In the genomic region with DNA sequence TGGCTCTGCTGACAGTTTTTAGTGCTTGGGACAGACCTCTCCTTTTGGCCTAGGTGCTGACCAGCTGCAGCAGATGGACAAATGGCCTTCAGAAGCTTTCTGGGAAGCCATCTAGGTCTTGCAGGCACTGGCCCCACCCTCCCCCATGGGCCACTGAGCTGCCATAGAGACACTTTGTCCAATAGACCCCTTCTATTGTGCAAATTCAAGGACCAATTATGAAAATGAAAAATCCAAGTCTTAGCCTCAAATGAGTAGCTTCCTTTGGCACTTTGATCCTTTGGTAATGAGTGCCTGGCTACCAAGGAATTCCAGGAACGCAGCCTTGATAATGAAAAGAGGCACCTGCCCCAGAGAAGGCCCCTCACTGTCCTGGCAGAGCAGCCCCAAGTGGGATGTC, we compare ENCODE assay signal across 26 mouse cellular contexts. TPM values are rescaled to one million over a fixed set of nuclear protein-coding genes. Genes with fewer than 3 reads are reported as not detected.
"Had no signal": no experiment of that assay in that cellular context is flagged by ENCODE, and none has a peak within 500 bp of the region (broad histone marks: within the 10 kb centered on the region; RNA-seq: fewer than 3 reads in every experiment).

No protein-coding gene starts in this region.

- H3K4me1 ChIP-seq: neural tube, embryonic 13.5 days; neural tube, embryonic 15.5 days had no signal

- H3K4me2 ChIP-seq: lung, embryonic 14.5 days; midbrain, embryonic 12.5 days; neural tube, embryonic 13.5 days; neural tube, embryonic 15.5 days had no signal

- DNase-seq: lung, adult 18-20 months; lung, embryonic 14.5 days; lung, postnatal 10 days; lung, postnatal 4 days; midbrain, embryonic 14.5 days; right cerebral cortex, adult 18-20 months; right cerebral cortex, postnatal 25 days; right cerebral cortex, postnatal 4 days; spleen, adult 18-20 months; thymus, adult 18-20 months; thymus, postnatal 14 days; thymus, postnatal 36 days had no signal

- ATAC-seq: midbrain, embryonic 16.5 days had no signal

- H3K27ac ChIP-seq: midbrain, embryonic 10.5 days; midbrain, embryonic 12.5 days; neural tube, embryonic 13.5 days; neural tube, embryonic 15.5 days had no signal

- H3K4me3 ChIP-seq: midbrain, embryonic 10.5 days; midbrain, embryonic 12.5 days; myocyte; neural tube, embryonic 13.5 days; neural tube, embryonic 15.5 days had no signal

- H3K9me3 ChIP-seq: midbrain, embryonic 10.5 days; midbrain, embryonic 12.5 days; neural tube, embryonic 13.5 days; neural tube, embryonic 15.5 days had no signal

- H3K36me3 ChIP-seq: midbrain, embryonic 10.5 days; midbrain, embryonic 12.5 days; neural tube, embryonic 13.5 days; neural tube, embryonic 15.5 days had no signal

- H3K9ac ChIP-seq: lung, embryonic 14.5 days; midbrain, embryonic 12.5 days; neural tube, embryonic 13.5 days; neural tube, embryonic 15.5 days had no signal

- H3K27me3 ChIP-seq: midbrain, embryonic 12.5 days; neural tube, embryonic 13.5 days; neural tube, embryonic 15.5 days had no signal

RNA-seq across cellular contexts. Expression of gene Foxi1, which starts 36.7 kb away (rescaled TPM):
- total RNA-seq: megakaryocyte, adult 5-6 weeks; megakaryocyte-erythroid progenitor cell, adult 5-6 weeks had no signal
- polyA plus RNA-seq: liver, embryonic 16.5 days; lung, embryonic 14.5 days; lung, embryonic 16.5 days; midbrain, embryonic 10.5 days; midbrain, embryonic 12.5 days; midbrain, embryonic 14.5 days; midbrain, embryonic 16.5 days; myocyte; neural tube, embryonic 11.5 days; neural tube, embryonic 13.5 days; neural tube, embryonic 15.5 days; small intestine, adult 2 months; stomach, embryonic 14.5 days; stomach, embryonic 16.5 days had no signal
